Mouse (Mus musculus) embryonic fibroblast, embryonic 13.5 days (primary cell): ENCODE measurements around the gene F13a1. TPM values are rescaled to one million over a fixed set of nuclear protein-coding genes. Genes with fewer than 3 reads are reported as not detected.

Source experiments
- H3K27ac ChIP-seq: 2 replicates; pipeline ENCODE4 v1.5.1; 2012; ENCODE audit warnings: low read length, control low read depth, inconsistent platforms; ENCODE audit not compliant: insufficient read depth
- H3K4me1 ChIP-seq: 2 replicates; pipeline ENCODE4 v1.6.1; 2011; ENCODE audit warnings: low read length; ENCODE audit not compliant: control insufficient read depth, insufficient read depth
- H3K4me3 ChIP-seq: 2 replicates; pipeline ENCODE4 v1.5.1; 2011; ENCODE audit warnings: mild to moderate bottlenecking, control low read depth, low read length; ENCODE audit not compliant: insufficient read depth
- CTCF ChIP-seq: IDR thresholded peaks from 2 replicates; pipeline ENCODE4 v1.5.1; 2011; ENCODE audit warnings: mild to moderate bottlenecking, control low read depth, low read length, moderate library complexity, borderline replicate concordance; ENCODE audit not compliant: insufficient read depth
- POLR2A ChIP-seq: IDR thresholded peaks from 2 replicates; pipeline ENCODE4 v1.6.1; 2011; ENCODE audit warnings: low read depth, mild to moderate bottlenecking, control low read depth, low read length, moderate library complexity
- polyA plus RNA-seq: library from polyadenylated mRNA; stranded (reverse); fragments of >200 nt; gene quantifications from 2 replicates; pipeline ENCODE4 v1.2.4, GENCODE M21; 2011; ENCODE audit warnings: low read depth; ENCODE audit not compliant: missing spikeins, insufficient read length

Gene F13a1
- polyA plus RNA-seq, 1 experiment = 0.16 TPM

DNA sequence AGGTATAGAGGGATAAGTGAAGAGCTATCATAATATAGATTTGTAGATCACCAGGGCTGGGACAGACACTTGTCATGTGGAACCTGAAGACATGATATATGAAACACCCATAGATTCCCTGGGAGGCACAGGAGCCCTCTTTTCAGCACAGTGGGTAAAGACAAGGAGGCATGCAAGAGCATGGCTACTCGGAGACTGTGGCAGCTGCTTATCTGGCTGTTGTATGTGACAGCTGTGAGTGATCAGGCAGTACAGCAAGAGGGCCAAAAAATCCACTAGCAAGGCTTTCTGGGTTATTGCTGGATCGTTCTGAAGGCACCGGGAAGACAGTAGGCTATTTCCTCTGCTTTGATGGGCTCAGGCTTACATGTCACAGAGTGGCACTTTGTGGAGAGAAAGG lies 149.0 kb downstream of the F13a1 start:
- Histone ChIP-seq H3K4me3 (no peak overlapping the region), H3K27ac (no peak overlapping the region), H3K4me1 (no peaks in the 10 kb centered on the region)
- TF ChIP-seq CTCF (no peak), POLR2A (no peak)

DNA sequence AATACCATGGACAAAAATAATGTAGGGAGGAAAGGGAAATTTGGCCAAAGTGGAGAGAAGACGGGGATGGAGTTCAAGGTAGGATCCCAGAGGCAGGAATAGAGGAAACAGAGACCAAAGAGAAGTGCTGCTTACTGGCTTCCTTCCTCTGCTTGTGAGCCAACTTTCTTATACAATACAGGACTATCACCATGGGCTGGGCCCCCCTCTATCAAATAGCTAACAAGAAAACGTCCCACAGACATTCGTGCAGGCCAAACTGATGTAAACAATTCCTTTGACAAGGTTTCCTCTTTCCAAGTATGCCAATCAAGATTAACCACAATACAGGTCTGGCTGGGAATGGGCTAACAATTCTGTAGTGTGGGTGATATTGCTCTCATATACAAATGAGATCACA lies 154.0 kb downstream of the F13a1 start:
- H3K27ac ChIP-seq = no peak overlapping the region
- no peak overlapping the region for H3K4me3 ChIP-seq
- TF ChIP-seq POLR2A (no peak), CTCF (no peak)
- no peaks in the 10 kb centered on the region for H3K4me1 ChIP-seq

DNA sequence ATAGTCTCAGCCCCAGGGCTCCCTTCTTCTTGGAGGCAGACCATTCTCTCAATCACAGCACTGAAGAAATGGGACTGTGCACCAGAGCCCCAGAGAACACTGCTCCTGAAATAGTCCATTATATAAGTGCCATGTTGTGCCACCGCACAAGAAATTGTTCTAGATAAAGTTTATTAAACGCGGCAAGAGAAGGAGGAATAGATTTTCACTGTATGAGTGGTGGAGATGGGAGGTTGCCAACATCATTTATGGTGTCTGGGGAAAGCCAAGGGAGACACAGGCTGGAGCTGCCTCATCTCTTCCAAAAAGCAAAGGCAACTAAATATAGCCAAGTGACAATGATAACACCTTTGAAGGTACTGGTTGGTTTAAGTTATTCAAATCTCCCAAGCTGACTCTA lies 156.3 kb downstream of the F13a1 start:
- no peak for TF ChIP-seq CTCF
- TF ChIP-seq POLR2A = no peak
- Histone ChIP-seq H3K27ac (no peak overlapping the region), H3K4me3 (no peak overlapping the region), H3K4me1 (no peaks in the 10 kb centered on the region)

DNA sequence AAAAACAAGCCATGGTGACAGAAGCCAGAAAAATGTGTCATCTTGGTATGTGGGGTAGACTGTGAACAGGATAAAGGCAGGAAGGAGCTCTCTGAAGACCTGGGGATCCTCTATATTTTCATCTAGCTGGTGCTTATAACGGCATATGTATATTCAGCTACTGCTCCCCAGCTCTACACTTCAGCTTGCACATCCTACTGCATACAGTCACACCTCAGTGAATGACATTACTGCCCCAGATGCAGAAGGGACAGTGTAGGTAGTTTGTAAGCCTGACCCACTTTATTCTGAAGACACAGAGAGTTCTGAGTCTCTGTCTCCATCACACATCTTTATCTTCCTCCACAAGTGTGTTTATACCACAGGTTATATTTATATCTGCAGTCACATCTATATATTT lies 157.8 kb downstream of the F13a1 start:
- TF ChIP-seq POLR2A = no peak
- TF ChIP-seq CTCF = no peak
- no peaks in the 10 kb centered on the region for H3K4me1 ChIP-seq
- no peak overlapping the region for H3K27ac ChIP-seq
- no peak overlapping the region for H3K4me3 ChIP-seq

DNA sequence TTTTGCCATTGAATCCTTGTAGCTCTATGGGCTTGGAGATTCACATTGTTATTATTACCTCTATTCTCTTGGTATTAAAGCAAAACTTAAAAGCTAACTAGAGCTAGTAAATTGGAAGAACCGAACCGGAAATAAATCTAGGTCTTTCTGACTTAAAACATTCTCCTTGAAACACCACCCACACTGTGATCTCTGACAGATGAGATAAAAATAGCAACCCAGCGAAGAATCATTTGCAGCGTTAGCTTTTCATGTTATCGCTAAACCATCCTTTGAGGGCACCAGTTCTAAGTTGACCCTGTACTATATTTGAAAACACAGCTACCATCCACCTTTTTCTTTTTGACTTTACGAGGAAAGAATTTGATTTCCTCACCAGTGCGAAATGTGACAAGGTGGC lies 164.1 kb downstream of the F13a1 start:
- H3K4me1 ChIP-seq = no peaks in the 10 kb centered on the region

DNA sequence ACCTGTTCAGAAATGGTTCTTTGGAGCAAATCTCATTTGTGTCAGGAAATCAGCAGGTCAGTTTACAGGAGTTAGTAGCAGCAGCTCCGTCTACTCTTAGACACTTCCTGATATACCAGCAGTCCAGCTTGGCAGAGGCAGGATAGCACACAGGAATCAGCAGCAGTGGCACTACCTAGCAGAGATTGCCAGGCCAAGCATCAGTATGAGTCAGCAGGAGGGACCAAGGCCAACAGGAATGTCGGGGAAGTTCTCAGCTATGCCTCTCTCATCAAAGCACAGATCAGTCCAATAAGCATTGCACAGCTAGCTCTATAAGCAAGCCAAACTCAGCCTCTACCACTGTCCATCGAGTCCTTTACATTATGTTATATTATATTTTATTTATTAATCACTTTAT lies 210.9 kb downstream of the F13a1 start:
- H3K27ac ChIP-seq = no peak overlapping the region
- H3K4me1 ChIP-seq = no peaks in the 10 kb centered on the region
- TF ChIP-seq CTCF (no peak), POLR2A (no peak)

More for the DNA sequence above, 164.1 kb downstream of the F13a1 start:
- TF ChIP-seq CTCF = no peak
- TF ChIP-seq POLR2A = no peak
- Histone ChIP-seq H3K27ac (no peak overlapping the region), H3K4me3 (no peak overlapping the region)

More for the DNA sequence above, 210.9 kb downstream of the F13a1 start:
- H3K4me3 ChIP-seq = no peak overlapping the region
